Mouse (Mus musculus) midbrain, postnatal 0 days (tissue): Measurements from ENCODE around the gene Hectd1. TPM values are rescaled to one million over a fixed set of nuclear protein-coding genes. Genes with fewer than 3 reads are reported as not detected.

ENCODE experiments used
- ATAC-seq: fragments of 200-750 bp; cut with Nextera tagmentation; 2 replicates; pipeline ENCODE4 v1.8.0; 2017; ENCODE audit warnings: moderate number of reproducible peaks, mild to moderate bottlenecking, moderate TSS enrichment, moderate library complexity; ENCODE audit not compliant: low FRiP score
- DNase-seq: peaks from one replicate; pipeline ENCODE4 v3.0.0-alpha.2; 2015; ENCODE audit warnings: low spot score
- H3K27ac ChIP-seq: fragments of 300-500 bp; sonication (generic); 2 replicates; pipeline ENCODE4 v1.5.1; 2014; ENCODE audit warnings: low read depth, mild to moderate bottlenecking, low read length, mixed read lengths
- H3K27me3 ChIP-seq: fragments of 300-500 bp; sonication (generic); 2 replicates; pipeline ENCODE4 v1.6.1; 2014; ENCODE audit warnings: low read length, control low read depth, mixed read lengths; ENCODE audit not compliant: insufficient read depth
- H3K36me3 ChIP-seq: fragments of 300-500 bp; sonication (generic); 2 replicates; pipeline ENCODE4 v1.6.1; 2014; ENCODE audit warnings: low read length, control low read depth, mixed read lengths; ENCODE audit not compliant: insufficient read depth
- H3K4me1 ChIP-seq: fragments of 300-500 bp; sonication (generic); 2 replicates; pipeline ENCODE4 v1.6.1; 2014; ENCODE audit warnings: mild to moderate bottlenecking, control low read depth, antibody characterized with exemption, low read length, mixed read lengths; ENCODE audit not compliant: insufficient read depth
- H3K4me2 ChIP-seq: fragments of 300-500 bp; sonication (generic); 2 replicates; pipeline ENCODE4 v1.6.1; 2014; ENCODE audit warnings: low read depth, mild to moderate bottlenecking, low read length, mixed read lengths; ENCODE audit not compliant: poor library complexity, severe bottlenecking
- H3K4me3 ChIP-seq: fragments of 300-500 bp; sonication (generic); 2 replicates; pipeline ENCODE4 v1.5.1; 2014; ENCODE audit warnings: low read depth, mild to moderate bottlenecking, low read length, moderate library complexity
- H3K9ac ChIP-seq: fragments of 300-500 bp; sonication (generic); replicated peaks from 2 replicates; pipeline ENCODE4 v1.6.1; 2014; ENCODE audit warnings: mild to moderate bottlenecking, low read length, moderate library complexity, mixed read lengths; ENCODE audit not compliant: poor library complexity, severe bottlenecking
- H3K9me3 ChIP-seq: fragments of 300-500 bp; sonication (generic); 2 replicates; pipeline ENCODE4 v1.6.1; 2016; ENCODE audit warnings: low read length, control low read depth
- CTCF ChIP-seq: IDR thresholded peaks from 2 replicates; pipeline ENCODE4 v1.5.1; 2016; ENCODE audit warnings: antibody characterized with exemption, mild to moderate bottlenecking
- WGBS: fragments of 180-500 bp; shearing (Covaris S2); extraction: QIAGEN DNeasy Blood & Tissue Kit; methylation state at CpG from one replicate; pipeline ENCODE4 v1.1.7; 2014; 5-methylcytosine and 5-hydroxymethylcytosine counted together
- polyA plus RNA-seq: library from polyadenylated mRNA; unstranded; fragments of >200 nt; fragmentation: Nextera tagmentation; extraction: Ambion mirVana; gene quantifications from 2 replicates; pipeline ENCODE4 v1.2.1, GENCODE M21; 2015
- total RNA-seq: library from RNA; depleted of rRNA; stranded (reverse); fragments of >200 nt; gene quantifications from 2 replicates; pipeline ENCODE4 v1.2.3, GENCODE M21; 2014

Gene Hectd1
- total and polyA plus RNA-seq, 2 experiments from 2014 or later, result 29.5 to 75.7 TPM

DNA sequence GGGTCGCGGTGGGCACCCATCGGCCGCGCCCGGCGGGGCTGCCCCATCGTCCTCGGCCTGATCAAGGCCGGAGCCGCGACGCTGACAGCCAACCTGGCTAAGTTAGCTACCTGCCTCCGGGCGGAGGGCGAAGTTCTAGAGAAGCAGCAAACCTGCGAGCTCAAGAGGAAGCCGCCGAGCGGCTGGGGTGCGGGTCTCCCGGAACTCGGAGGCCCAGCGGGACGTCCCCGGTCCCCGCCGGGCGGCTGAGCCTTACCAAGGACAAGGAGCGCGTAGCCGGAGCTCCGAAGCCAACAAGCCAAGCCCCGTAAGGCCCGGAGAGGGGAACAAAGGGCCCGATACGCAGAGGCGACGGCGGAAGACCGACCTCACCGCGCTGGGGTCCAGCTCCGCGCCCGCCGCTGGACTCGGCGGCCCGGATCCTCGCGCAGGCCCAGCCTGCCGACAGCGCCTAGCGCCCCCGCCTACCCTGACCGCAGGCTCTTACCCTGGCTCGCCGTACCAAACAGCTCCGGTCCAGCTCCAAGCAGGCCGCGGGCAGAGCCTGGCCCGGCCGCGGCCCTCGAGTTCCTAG lies 533 bp downstream of the Hectd1 start:
- H3K9ac ChIP-seq, result peak overlapping the region; percentile 75
- no peaks in the 10 kb centered on the region for H3K9me3 ChIP-seq
- peak overlapping the region; percentile 96 for H3K27ac ChIP-seq
- TF ChIP-seq CTCF, result no peak
- ATAC-seq (peak; percentile 15), DNase-seq (no peak)
- no peaks in the 10 kb centered on the region for H3K36me3 ChIP-seq
- peak overlapping the region; percentile 69 for H3K4me3 ChIP-seq
- H3K4me2 ChIP-seq, result peak overlapping the region; percentile 58
- peaks cover 6% of the 10 kb centered on the region; the same call in 1 of the 2 replicates for H3K4me1 ChIP-seq
- H3K27me3 ChIP-seq, result no peaks in the 10 kb centered on the region
- under 1% methylated on average over 61 of the region's 66 CpGs for WGBS

DNA sequence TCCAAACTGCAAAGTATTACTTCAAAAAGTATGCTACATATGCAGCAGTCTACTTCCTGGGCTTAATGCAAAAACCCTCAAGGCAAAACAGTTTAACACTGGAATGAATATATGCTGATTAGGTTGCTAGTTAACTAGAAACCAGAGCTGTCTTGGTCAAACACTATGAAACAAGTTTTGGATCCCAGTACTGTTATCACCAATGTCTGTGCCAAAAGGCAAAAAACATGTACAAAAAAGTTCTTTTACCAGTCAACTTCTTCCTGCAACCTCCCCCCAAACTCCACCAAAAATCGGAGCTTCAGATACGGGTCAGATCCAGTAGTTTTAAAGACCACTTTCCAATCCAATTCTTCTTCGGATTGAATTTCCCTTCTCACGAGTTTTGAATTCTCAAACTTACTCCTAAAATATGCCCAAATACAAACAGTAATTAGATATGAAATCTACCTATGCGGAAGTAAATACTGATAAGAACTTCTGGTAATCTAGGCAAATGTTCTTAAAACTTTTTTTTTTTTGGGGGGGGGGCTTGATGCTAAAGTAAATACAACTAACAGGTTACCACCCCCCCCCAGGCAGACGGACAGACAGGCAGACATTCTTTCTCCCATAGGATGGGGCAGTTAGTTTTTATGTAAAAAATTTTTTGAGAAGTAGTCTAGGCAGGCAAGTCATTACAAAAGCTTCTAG lies 1.2 kb downstream of the Hectd1 start:
- no peak for DNase-seq
- H3K9ac ChIP-seq, result peak overlapping the region; percentile 75
- no peaks in the 10 kb centered on the region for H3K36me3 ChIP-seq
- peak overlapping the region; percentile 96 for H3K27ac ChIP-seq
- no peak for ATAC-seq
- H3K4me2 ChIP-seq, result peak overlapping the region; percentile 58
- TF ChIP-seq CTCF, result no peak
- peak overlapping the region; percentile 69 for H3K4me3 ChIP-seq
- peaks cover 6% of the 10 kb centered on the region; the same call in 1 of the 2 replicates for H3K4me1 ChIP-seq
- no peaks in the 10 kb centered on the region for H3K27me3 ChIP-seq
- WGBS, result 35% methylated on average over 6 of the region's 6 CpGs
- H3K9me3 ChIP-seq, result no peaks in the 10 kb centered on the region

DNA sequence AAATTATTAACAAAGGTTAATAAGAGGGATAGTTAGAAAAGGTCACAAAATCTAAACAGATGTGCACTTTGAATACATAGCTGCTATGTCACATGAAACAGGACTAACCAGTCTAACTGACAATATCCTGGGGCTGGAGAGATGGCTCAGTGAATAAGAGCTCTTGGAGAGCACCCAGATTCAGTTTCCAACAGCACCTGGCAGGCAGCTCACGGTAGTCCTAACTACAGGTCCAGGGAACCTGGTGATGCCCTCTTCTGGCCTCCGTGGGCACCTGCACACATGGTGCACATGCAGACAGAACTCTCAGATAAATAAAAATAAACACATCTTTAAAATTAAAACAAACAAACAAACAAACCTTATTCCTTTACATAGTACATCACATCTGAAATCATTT lies 4.0 kb downstream of the Hectd1 start:
- H3K4me3 ChIP-seq, result no peak overlapping the region
- no peaks in the 10 kb centered on the region for H3K27me3 ChIP-seq
- no peaks in the 10 kb centered on the region for H3K36me3 ChIP-seq
- peaks cover 6% of the 10 kb centered on the region; the same call in 1 of the 2 replicates for H3K4me1 ChIP-seq
- ATAC-seq, result no peak
- H3K9me3 ChIP-seq, result no peaks in the 10 kb centered on the region
- DNase-seq, result no peak
- H3K27ac ChIP-seq, result no peak overlapping the region
- H3K9ac ChIP-seq, result no peak overlapping the region
- H3K4me2 ChIP-seq, result no peak overlapping the region
- WGBS, result 89% methylated on average over 2 of the region's 2 CpGs
- TF ChIP-seq CTCF, result no peak

DNA sequence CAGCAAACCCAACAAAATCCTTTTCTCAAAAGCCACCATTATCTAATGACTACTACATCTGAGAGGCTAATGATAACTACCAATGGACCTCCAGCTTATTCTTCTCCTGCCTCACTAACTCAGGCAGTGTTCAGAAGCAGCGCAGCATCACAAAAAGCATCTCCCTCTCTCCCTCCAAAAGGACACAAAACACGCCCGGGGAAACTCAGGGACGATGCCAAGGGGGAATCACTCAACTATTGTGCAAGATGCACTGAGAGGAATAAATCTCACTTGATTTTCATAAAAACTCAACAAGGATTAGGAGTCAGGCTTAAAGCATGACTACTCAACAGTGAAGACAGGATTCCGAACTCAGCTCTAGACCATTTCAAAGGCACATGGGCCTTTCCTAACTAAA lies 6.0 kb downstream of the Hectd1 start:
- Histone ChIP-seq H3K9me3 (no peaks in the 10 kb centered on the region), H3K4me2 (no peak overlapping the region), H3K4me1 (peaks cover 6% of the 10 kb centered on the region; the same call in 1 of the 2 replicates), H3K9ac (no peak overlapping the region), H3K27ac (no peak overlapping the region), H3K36me3 (no peaks in the 10 kb centered on the region), H3K27me3 (no peaks in the 10 kb centered on the region), H3K4me3 (no peak overlapping the region)
- WGBS, result 60% methylated on average over 5 of the region's 5 CpGs
- TF ChIP-seq CTCF, result no peak
- no peak for ATAC-seq
- no peak for DNase-seq

DNA sequence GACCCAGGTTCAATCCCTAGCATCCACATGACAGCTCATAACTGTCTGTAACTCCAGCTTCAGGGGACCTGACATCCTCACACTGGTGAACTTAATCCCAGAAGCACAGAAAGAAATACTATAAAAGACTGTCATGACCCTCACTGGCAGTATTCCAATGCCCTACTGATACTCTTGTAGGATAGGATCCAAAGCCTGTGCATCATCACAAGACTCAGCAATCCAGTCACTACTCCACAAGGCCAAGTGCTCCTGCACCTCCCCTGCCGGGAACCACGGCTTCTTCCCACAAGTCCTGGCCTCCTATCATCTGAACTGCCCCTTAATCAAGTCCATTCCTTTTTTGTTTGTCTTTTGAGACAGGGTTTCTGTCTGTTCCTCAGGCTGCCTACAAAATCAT lies 6.5 kb downstream of the Hectd1 start:
- Histone ChIP-seq H3K9me3 (no peaks in the 10 kb centered on the region), H3K4me1 (peaks cover 3% of the 10 kb centered on the region; the same call in 1 of the 2 replicates), H3K36me3 (no peaks in the 10 kb centered on the region), H3K27me3 (no peaks in the 10 kb centered on the region), H3K4me2 (no peak overlapping the region), H3K4me3 (no peak overlapping the region), H3K9ac (no peak overlapping the region), H3K27ac (no peak overlapping the region)
- TF ChIP-seq CTCF, result no peak
- DNase-seq (peak; percentile 26), ATAC-seq (no peak)
- 79% methylated on average over 2 of the region's 2 CpGs for WGBS

DNA sequence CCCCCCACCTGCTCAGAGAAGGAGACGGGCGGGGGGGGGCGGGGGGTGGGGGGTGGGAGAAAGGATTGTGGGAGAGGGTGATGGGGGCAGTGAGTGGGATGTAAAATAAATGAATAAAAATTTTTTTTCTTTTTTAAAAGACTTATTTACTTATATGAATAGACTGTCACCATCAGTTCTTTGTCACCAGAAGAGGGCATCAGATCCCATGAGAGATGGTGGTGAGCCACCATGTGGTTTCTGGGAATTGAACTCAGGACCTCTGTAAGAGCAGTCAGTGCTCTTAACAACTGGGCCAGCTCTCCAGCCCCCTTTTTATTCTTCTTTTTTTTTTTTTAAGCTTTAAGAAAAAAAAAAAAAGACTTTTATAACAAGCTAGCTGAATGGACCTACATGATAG lies 7.1 kb downstream of the Hectd1 start:
- Histone ChIP-seq H3K27ac (no peak overlapping the region), H3K4me2 (no peak overlapping the region), H3K9ac (no peak overlapping the region), H3K4me1 (no peaks in the 10 kb centered on the region), H3K36me3 (no peaks in the 10 kb centered on the region), H3K4me3 (no peak overlapping the region), H3K9me3 (no peaks in the 10 kb centered on the region), H3K27me3 (no peaks in the 10 kb centered on the region)
- TF ChIP-seq CTCF, result peak; percentile 28
- ATAC-seq, result no peak
- WGBS, result 93% methylated on average over 2 of the region's 3 CpGs
- no peak for DNase-seq
